Mouse (Mus musculus): ENCODE results near the gene Rsbn1l. TPM values are rescaled to one million over a fixed set of nuclear protein-coding genes. Genes with fewer than 3 reads are reported as not detected.
A peak's percentile ranks its signal among the peaks of the same experiment; 100 is the strongest.

The Rsbn1l gene
- polyA plus RNA-seq, 1 experiment: 6.1 TPM

GRCm38 (mm10) chr5:20865193-20865755 is 90.9 kb downstream of the Rsbn1l start:
- Histone ChIP-seq H3K4me1 (ENCODE audit: control insufficient read depth, insufficient read depth, insufficient read length) (peaks cover 8% of the 10 kb centered on the region), H3K27me3 (ENCODE audit: control insufficient read depth, insufficient read depth, low read length) (no peaks in the 10 kb centered on the region), H3K36me3 (ENCODE audit: control insufficient read depth, insufficient read depth, low read length) (no peaks in the 10 kb centered on the region), H3K27ac (ENCODE audit: insufficient read depth, low read length) (peak overlapping the region; percentile 86), H3K4me3 (ENCODE audit: extremely low read depth, insufficient read depth, insufficient read length) (no peak overlapping the region)
- WGBS: 28% methylated on average over 2 of the region's 2 CpGs
- TF ChIP-seq CTCF (IDR thresholded peaks at IDR 0.05; ENCODE audit: extremely low read depth, insufficient read depth, insufficient read length, insufficient replicate concordance) (no peak), POLR2A (IDR thresholded peaks at IDR 0.05; ENCODE audit: low read depth, low read length) (no peak)
- DNase-seq (ENCODE audit: low read depth in 1 of 2, low spot score in 2 of 2): no peak

- WGBS: 33% methylated on average over 4 of the region's 4 CpGs
- DNase-seq (ENCODE audit: low read depth in 1 of 2, low spot score in 2 of 2): peak; percentile 30 to 44
- Histone ChIP-seq H3K36me3 (ENCODE audit: control insufficient read depth, insufficient read depth, low read length) (no peaks in the 10 kb centered on the region), H3K27me3 (ENCODE audit: control insufficient read depth, insufficient read depth, low read length) (no peaks in the 10 kb centered on the region), H3K4me1 (ENCODE audit: control insufficient read depth, insufficient read depth, insufficient read length) (peaks cover 8% of the 10 kb centered on the region), H3K4me3 (ENCODE audit: extremely low read depth, insufficient read depth, insufficient read length) (no peak overlapping the region; the same call in 1 of the 2 replicates), H3K27ac (ENCODE audit: insufficient read depth, low read length) (peak overlapping the region; percentile 86)
- TF ChIP-seq POLR2A (IDR thresholded peaks at IDR 0.05; ENCODE audit: low read depth, low read length) (no peak), CTCF (IDR thresholded peaks at IDR 0.05; ENCODE audit: extremely low read depth, insufficient read depth, insufficient read length, insufficient replicate concordance) (no peak)
Measured at GRCm38 (mm10) chr5:20864216-20864969, 91.8 kb downstream of the Rsbn1l start.

GRCm38 (mm10) chr5:20861901-20862300 is 94.3 kb downstream of the Rsbn1l start:
- Histone ChIP-seq H3K36me3 (ENCODE audit: control insufficient read depth, insufficient read depth, low read length) (no peaks in the 10 kb centered on the region), H3K27me3 (ENCODE audit: control insufficient read depth, insufficient read depth, low read length) (no peaks in the 10 kb centered on the region), H3K4me3 (ENCODE audit: extremely low read depth, insufficient read depth, insufficient read length) (no peak overlapping the region), H3K4me1 (ENCODE audit: control insufficient read depth, insufficient read depth, insufficient read length) (peaks cover 8% of the 10 kb centered on the region), H3K27ac (ENCODE audit: insufficient read depth, low read length) (no peak overlapping the region)
- WGBS: 89% methylated on average over 2 of the region's 2 CpGs
- TF ChIP-seq CTCF (IDR thresholded peaks at IDR 0.05; ENCODE audit: extremely low read depth, insufficient read depth, insufficient read length, insufficient replicate concordance) (no peak), POLR2A (IDR thresholded peaks at IDR 0.05; ENCODE audit: low read depth, low read length) (no peak)
- no peak for DNase-seq (ENCODE audit: low read depth in 1 of 2, low spot score in 2 of 2)

GRCm38 (mm10) chr5:20860565-20860964 is 95.6 kb downstream of the Rsbn1l start:
- Histone ChIP-seq H3K36me3 (ENCODE audit: control insufficient read depth, insufficient read depth, low read length) (no peaks in the 10 kb centered on the region), H3K4me1 (ENCODE audit: control insufficient read depth, insufficient read depth, insufficient read length) (peaks cover 5% of the 10 kb centered on the region; the same call in 1 of the 2 replicates), H3K4me3 (ENCODE audit: extremely low read depth, insufficient read depth, insufficient read length) (no peak overlapping the region), H3K27ac (ENCODE audit: insufficient read depth, low read length) (no peak overlapping the region), H3K27me3 (ENCODE audit: control insufficient read depth, insufficient read depth, low read length) (no peaks in the 10 kb centered on the region)
- TF ChIP-seq POLR2A (IDR thresholded peaks at IDR 0.05; ENCODE audit: low read depth, low read length): no peak
- TF ChIP-seq CTCF (IDR thresholded peaks at IDR 0.05; ENCODE audit: extremely low read depth, insufficient read depth, insufficient read length, insufficient replicate concordance): no peak
- no peak for DNase-seq (ENCODE audit: low read depth in 1 of 2, low spot score in 2 of 2)
- 72% methylated on average over 4 of the region's 4 CpGs for WGBS

GRCm38 (mm10) chr5:20858404-20858803 is 97.8 kb downstream of the Rsbn1l start:
- H3K4me1 ChIP-seq (ENCODE audit: control insufficient read depth, insufficient read depth, insufficient read length): peaks cover 3% of the 10 kb centered on the region; the same call in 1 of the 2 replicates
- H3K27ac ChIP-seq (ENCODE audit: insufficient read depth, low read length): no peak overlapping the region
- no peak overlapping the region for H3K4me3 ChIP-seq (ENCODE audit: extremely low read depth, insufficient read depth, insufficient read length)
- H3K27me3 ChIP-seq (ENCODE audit: control insufficient read depth, insufficient read depth, low read length): no peaks in the 10 kb centered on the region
- TF ChIP-seq POLR2A (IDR thresholded peaks at IDR 0.05; ENCODE audit: low read depth, low read length) (no peak), CTCF (IDR thresholded peaks at IDR 0.05; ENCODE audit: extremely low read depth, insufficient read depth, insufficient read length, insufficient replicate concordance) (no peak)
- DNase-seq (ENCODE audit: low read depth in 1 of 2, low spot score in 2 of 2): no peak
- H3K36me3 ChIP-seq (ENCODE audit: control insufficient read depth, insufficient read depth, low read length): no peaks in the 10 kb centered on the region
- WGBS: 91% methylated on average over 2 of the region's 2 CpGs

GRCm38 (mm10) chr5:20855066-20855465 is 101.1 kb downstream of the Rsbn1l start:
- peak in 1 of 2 experiments; percentile 55 for DNase-seq (ENCODE audit: low read depth in 1 of 2, low spot score in 2 of 2)
- no peaks in the 10 kb centered on the region for H3K4me1 ChIP-seq (ENCODE audit: control insufficient read depth, insufficient read depth, insufficient read length)
- no peak for TF ChIP-seq CTCF (IDR thresholded peaks at IDR 0.05; ENCODE audit: extremely low read depth, insufficient read depth, insufficient read length, insufficient replicate concordance)
- TF ChIP-seq POLR2A (IDR thresholded peaks at IDR 0.05; ENCODE audit: low read depth, low read length): no peak
- 64% methylated on average over 4 of the region's 4 CpGs for whole genome bisulfite sequencing
- H3K36me3 ChIP-seq (ENCODE audit: control insufficient read depth, insufficient read depth, low read length): no peaks in the 10 kb centered on the region
- no peaks in the 10 kb centered on the region for H3K27me3 ChIP-seq (ENCODE audit: control insufficient read depth, insufficient read depth, low read length)
- no peak overlapping the region for H3K27ac ChIP-seq (ENCODE audit: insufficient read depth, low read length)
- H3K4me3 ChIP-seq (ENCODE audit: extremely low read depth, insufficient read depth, insufficient read length): no peak overlapping the region

- H3K36me3 ChIP-seq (ENCODE audit: control insufficient read depth, insufficient read depth, low read length): no peaks in the 10 kb centered on the region
- WGBS: 50% methylated on average over 2 of the region's 2 CpGs
Measured at GRCm38 (mm10) chr5:20847010-20847409, 109.2 kb downstream of the Rsbn1l start.

More at GRCm38 (mm10) chr5:20847010-20847409, 109.2 kb downstream of the Rsbn1l start:
- H3K4me1 ChIP-seq (ENCODE audit: control insufficient read depth, insufficient read depth, insufficient read length): no peaks in the 10 kb centered on the region; the same call in 1 of the 2 replicates
- TF ChIP-seq CTCF (IDR thresholded peaks at IDR 0.05; ENCODE audit: extremely low read depth, insufficient read depth, insufficient read length, insufficient replicate concordance): no peak
- TF ChIP-seq POLR2A (IDR thresholded peaks at IDR 0.05; ENCODE audit: low read depth, low read length): no peak
- DNase-seq (ENCODE audit: low read depth in 1 of 2, low spot score in 2 of 2): no peak
- no peak overlapping the region for H3K27ac ChIP-seq (ENCODE audit: insufficient read depth, low read length)
- H3K4me3 ChIP-seq (ENCODE audit: extremely low read depth, insufficient read depth, insufficient read length): no peak overlapping the region
- H3K27me3 ChIP-seq (ENCODE audit: control insufficient read depth, insufficient read depth, low read length): no peaks in the 10 kb centered on the region

All from spleen, adult 2 months (tissue).